Mouse (Mus musculus) bone marrow, adult 2 months (tissue): ENCODE data around the gene Actr10.

Source experiments
- CTCF ChIP-seq: fragments of 200-500 bp; IDR thresholded peaks from 2 replicates; pipeline ENCODE4 v1.5.1; 2011; ENCODE audit warnings: low read length, control low read depth; ENCODE audit not compliant: control insufficient read depth, insufficient read depth
- POLR2A ChIP-seq: fragments of 200-500 bp; IDR thresholded peaks from 2 replicates; pipeline ENCODE4 v1.6.1; 2011; ENCODE audit warnings: low read depth, mild to moderate bottlenecking, control low read depth, low read length, borderline replicate concordance; ENCODE audit not compliant: control insufficient read depth

DNA sequence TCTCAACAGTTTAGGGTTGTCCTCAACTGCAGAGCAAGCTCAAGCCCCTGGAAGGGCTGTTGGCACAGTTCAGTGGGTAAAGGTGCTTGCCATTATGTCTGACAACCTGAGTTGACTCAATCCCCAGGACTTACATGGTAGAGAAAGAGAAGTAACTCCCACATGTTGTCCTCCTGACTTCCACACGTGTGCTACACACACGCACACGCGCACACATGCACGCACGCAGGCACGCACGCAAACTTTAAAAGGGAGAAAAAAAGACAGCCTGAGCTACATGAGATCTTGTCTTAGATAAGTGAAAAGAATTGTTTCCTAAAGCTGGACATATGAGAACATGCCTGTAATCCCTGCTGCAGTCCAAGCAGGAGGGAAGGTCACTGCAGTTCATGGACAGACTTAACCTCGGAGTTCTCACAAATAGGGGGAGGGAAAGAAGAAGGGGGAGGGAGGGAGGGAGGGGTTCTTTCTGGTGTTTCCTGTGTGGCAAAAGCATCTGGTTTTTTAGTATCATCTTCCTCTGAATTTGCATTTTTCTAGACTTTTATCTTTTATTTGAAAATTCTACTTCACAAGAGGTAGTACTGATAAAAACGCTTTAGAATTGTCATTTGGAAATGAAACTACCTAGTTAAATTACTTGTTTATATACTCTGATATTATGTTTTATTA lies 9.1 kb downstream of the Actr10 start:
- no peak for TF ChIP-seq CTCF
- TF ChIP-seq POLR2A: no peak
